Mouse (Mus musculus) heart, embryonic 10.5 days (tissue): ENCODE measurements around the gene Prdm16. TPM values are rescaled to one million over a fixed set of nuclear protein-coding genes. Genes with fewer than 3 reads are reported as not detected.

Source experiments
- DNase-seq: peaks from one replicate; pipeline ENCODE4 v3.0.0-alpha.2; 2017; ENCODE audit warnings: low spot score
- H3K27ac ChIP-seq: fragments of 300-500 bp; sonication (generic); 2 replicates; pipeline ENCODE4 v1.5.1; 2016; ENCODE audit warnings: mild to moderate bottlenecking
- H3K27me3 ChIP-seq: fragments of 300-500 bp; sonication (generic); 2 replicates; pipeline ENCODE4 v1.6.1; 2016; ENCODE audit warnings: mild to moderate bottlenecking; ENCODE audit not compliant: poor library complexity, insufficient read depth, severe bottlenecking
- H3K36me3 ChIP-seq: fragments of 300-500 bp; sonication (generic); 2 replicates; pipeline ENCODE4 v1.6.1; 2016; ENCODE audit warnings: mild to moderate bottlenecking, moderate library complexity
- H3K4me1 ChIP-seq: fragments of 300-500 bp; sonication (generic); 2 replicates; pipeline ENCODE4 v1.6.1; 2016; ENCODE audit warnings: mild to moderate bottlenecking
- H3K4me3 ChIP-seq: fragments of 300-500 bp; sonication (generic); 2 replicates; pipeline ENCODE4 v1.5.1; 2016; ENCODE audit warnings: mild to moderate bottlenecking, moderate library complexity
- H3K9me3 ChIP-seq: fragments of 300-500 bp; sonication (generic); 2 replicates; pipeline ENCODE4 v1.6.1; 2016; ENCODE audit warnings: mild to moderate bottlenecking, moderate library complexity
- WGBS: fragments of 180-500 bp; shearing (Covaris S2); methylation state at CpG from one replicate; pipeline ENCODE4 v1.1.7; 2016; 5-methylcytosine and 5-hydroxymethylcytosine counted together
- polyA plus RNA-seq: library from polyadenylated mRNA; unstranded; fragments of >200 nt; fragmentation: Nextera tagmentation; extraction: Ambion mirVana; gene quantifications from 2 replicates; pipeline ENCODE4 v1.2.1, GENCODE M21; 2016

Gene Prdm16
- polyA plus RNA-seq, 1 experiment from 2014 or later: 13.9 TPM

GRCm38 (mm10) chr4:154536110-154536509 is 100.6 kb downstream of the Prdm16 start:
- Histone ChIP-seq H3K4me1 (peaks cover 53% of the 10 kb centered on the region), H3K36me3 (no peaks in the 10 kb centered on the region), H3K27ac (no peak overlapping the region), H3K9me3 (no peaks in the 10 kb centered on the region), H3K27me3 (0 out of 2 replicates have a peak, but pooled peaks cover 3% of the 10 kb centered on the region), H3K4me3 (no peak overlapping the region)
- DNase-seq: no peak
- 72% methylated on average over 5 of the region's 5 CpGs for WGBS

DNA sequence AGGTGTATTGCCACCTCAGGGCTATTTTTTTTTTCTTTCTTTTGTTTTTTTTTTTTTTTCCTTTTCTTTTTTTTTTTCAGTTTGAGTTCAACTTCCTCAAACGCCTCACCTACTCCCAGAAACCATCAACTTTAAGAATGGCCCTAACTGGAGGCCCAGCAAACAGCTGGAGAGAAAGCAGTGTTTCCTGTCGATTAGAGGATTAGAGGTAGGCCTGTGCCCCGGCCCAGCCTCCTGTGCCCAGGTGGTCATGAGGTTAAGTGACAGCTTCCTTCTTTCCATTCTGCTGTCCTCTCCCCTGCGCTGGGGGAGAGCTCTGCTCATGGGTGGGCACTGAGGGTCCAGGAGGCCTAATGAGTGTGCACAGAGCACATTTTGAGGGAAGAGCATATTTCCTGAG is 105.3 kb downstream of the Prdm16 start:
- peaks cover 22% of the 10 kb centered on the region; the same call in 1 of the 2 replicates for H3K27me3 ChIP-seq
- H3K4me3 ChIP-seq: no peak overlapping the region
- H3K4me1 ChIP-seq: peaks cover 76% of the 10 kb centered on the region
- H3K27ac ChIP-seq: no peak overlapping the region
- H3K9me3 ChIP-seq: no peaks in the 10 kb centered on the region
- WGBS: 51% methylated on average over 4 of the region's 4 CpGs
- no peaks in the 10 kb centered on the region for H3K36me3 ChIP-seq
- DNase-seq: no peak

GRCm38 (mm10) chr4:154530336-154530735 is 106.3 kb downstream of the Prdm16 start:
- H3K4me1 ChIP-seq: peaks cover 68% of the 10 kb centered on the region
- H3K4me3 ChIP-seq: no peak overlapping the region
- H3K27ac ChIP-seq: 0 out of 2 replicates have a peak overlapping the region, but pooled peaks have one; percentile 7
- H3K36me3 ChIP-seq: no peaks in the 10 kb centered on the region
- H3K27me3 ChIP-seq: peaks cover 22% of the 10 kb centered on the region; the same call in 1 of the 2 replicates
- 64% methylated on average over 7 of the region's 7 CpGs for WGBS
- H3K9me3 ChIP-seq: no peaks in the 10 kb centered on the region
- DNase-seq: no peak

DNA sequence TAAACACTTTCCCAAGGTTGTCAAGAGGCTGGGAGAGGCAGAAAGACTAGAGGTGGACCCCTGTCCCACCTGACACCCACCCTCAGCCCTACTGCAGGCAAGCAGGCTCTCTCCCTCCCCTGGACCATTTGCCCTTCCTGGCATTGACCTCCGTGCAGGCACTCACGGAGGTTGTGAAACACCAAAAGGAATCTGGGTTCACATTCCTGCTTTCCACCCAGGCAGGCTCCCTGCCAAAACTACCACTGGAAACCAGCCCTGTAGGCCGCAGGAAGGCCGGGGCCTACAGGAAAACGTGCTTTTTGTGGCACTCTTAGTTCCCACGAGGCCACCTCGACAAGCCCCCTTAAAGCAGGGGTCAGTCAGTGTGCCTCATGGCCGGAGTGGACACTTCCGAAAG is 109.2 kb downstream of the Prdm16 start:
- no peak for DNase-seq
- WGBS: 54% methylated on average over 9 of the region's 9 CpGs
- H3K36me3 ChIP-seq: no peaks in the 10 kb centered on the region
- peaks cover 80% of the 10 kb centered on the region for H3K4me1 ChIP-seq
- peak overlapping the region; percentile 77; the same call in 1 of the 2 replicates for H3K27ac ChIP-seq
- peaks cover 36% of the 10 kb centered on the region for H3K27me3 ChIP-seq
- no peaks in the 10 kb centered on the region for H3K9me3 ChIP-seq
- H3K4me3 ChIP-seq: no peak overlapping the region

DNA sequence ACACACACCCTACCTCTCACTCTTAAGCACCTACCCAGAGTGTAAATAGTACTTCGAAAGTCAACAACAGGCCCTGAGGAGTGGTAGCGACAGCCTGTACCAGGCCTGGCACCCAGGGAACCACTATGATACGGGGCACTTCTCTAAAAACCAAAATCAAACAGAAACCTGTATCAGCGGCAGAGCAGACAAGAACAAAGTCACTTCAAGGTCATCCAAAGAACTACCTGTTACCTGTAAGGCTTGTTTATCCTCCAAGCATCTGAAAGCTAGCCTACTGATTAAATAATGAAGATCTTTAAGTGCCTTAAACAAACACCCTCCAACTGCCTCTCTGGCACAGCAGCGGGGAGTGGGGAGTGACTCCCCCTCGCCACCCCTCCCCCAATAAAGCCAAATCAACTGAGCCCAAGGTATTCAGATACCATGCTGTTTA is 110.3 kb downstream of the Prdm16 start:
- no peaks in the 10 kb centered on the region for H3K36me3 ChIP-seq
- H3K4me3 ChIP-seq: no peak overlapping the region
- no peak for DNase-seq
- peaks cover 46% of the 10 kb centered on the region for H3K27me3 ChIP-seq
- no peaks in the 10 kb centered on the region for H3K9me3 ChIP-seq
- 77% methylated on average over 6 of the region's 6 CpGs for WGBS
- peaks cover 79% of the 10 kb centered on the region for H3K4me1 ChIP-seq
- no peak overlapping the region for H3K27ac ChIP-seq

- Histone ChIP-seq H3K27ac (0 out of 2 replicates have a peak overlapping the region, but pooled peaks have one; percentile 10), H3K27me3 (peaks cover 53% of the 10 kb centered on the region), H3K4me1 (peaks cover 81% of the 10 kb centered on the region), H3K36me3 (no peaks in the 10 kb centered on the region), H3K4me3 (no peak overlapping the region), H3K9me3 (no peaks in the 10 kb centered on the region)
- 58% methylated on average over 17 of the region's 17 CpGs for WGBS
- no peak for DNase-seq
Observed at GRCm38 (mm10) chr4:154523898-154524297, 112.8 kb downstream of the Prdm16 start.

DNA sequence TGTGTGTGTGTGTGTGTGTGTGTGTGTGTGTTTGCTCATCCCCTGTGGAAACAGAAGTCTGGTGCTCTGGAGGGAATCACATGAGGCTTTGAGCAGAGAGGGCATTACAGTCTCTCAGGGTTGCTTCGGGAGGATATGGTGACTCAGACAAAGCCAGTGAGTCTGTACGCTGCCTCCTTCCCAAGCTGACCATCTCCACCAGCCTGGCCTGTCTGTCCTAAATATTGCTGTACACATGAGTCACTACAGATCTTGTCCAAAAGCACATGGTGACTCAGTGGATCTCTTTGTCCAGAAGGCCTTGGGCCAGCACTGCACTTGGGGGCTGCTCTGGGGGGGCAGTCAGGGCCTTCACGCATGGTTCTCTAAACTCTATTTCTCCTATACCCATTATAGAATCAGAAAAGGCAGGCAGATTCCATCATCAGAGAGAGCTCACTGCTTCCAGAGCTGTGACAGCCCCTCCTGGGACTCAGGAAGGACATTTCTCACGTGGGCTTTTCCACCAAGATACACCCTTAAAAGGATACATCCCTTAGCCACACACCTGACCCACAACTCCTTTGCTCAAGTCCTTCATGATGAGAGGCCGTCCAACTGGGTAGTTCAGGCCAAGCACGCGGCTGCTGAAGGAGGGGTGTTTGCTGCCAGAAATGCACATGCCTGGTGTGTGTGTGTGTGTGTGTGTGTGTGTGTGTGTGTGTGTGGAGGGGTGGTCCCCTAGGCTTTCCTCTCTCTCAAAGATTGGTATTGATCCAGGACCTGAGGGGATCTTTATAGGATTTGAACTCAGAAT is 114.6 kb downstream of the Prdm16 start:
- Histone ChIP-seq H3K9me3 (no peaks in the 10 kb centered on the region), H3K36me3 (no peaks in the 10 kb centered on the region), H3K27me3 (peaks cover 49% of the 10 kb centered on the region), H3K27ac (peak overlapping the region; percentile 53; the same call in 1 of the 2 replicates), H3K4me1 (peaks cover 80% of the 10 kb centered on the region), H3K4me3 (no peak overlapping the region)
- DNase-seq: no peak
- WGBS: 79% methylated on average over 7 of the region's 7 CpGs

DNA sequence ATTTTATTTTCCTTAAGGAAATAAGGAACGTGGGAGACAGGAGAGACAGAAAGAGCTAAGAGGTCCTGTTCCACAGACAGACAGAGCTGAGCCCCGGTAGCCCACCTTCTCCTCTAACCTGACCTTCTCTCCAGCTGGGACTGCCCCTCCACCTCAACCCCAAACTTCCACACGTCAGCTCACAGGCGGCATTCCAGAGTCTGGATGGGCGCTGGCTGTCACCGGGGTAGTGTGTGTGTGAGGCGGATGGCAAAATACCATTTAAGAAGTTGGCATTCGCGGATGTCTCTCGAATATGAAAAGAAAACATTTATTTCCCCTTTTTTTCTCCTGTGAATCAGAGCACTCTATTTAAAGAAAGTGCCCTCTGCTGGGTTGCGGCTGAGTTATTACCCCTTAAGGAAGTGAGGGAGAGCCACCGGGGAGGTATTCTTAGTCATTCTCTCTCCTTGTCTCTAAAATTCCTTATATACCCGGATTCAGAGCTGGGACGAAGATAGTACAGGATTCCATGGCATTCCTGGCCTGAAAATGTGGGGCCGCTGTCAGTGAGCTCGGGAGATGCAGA is 117.1 kb downstream of the Prdm16 start:
- no peak overlapping the region for H3K4me3 ChIP-seq
- DNase-seq: no peak
- 50% methylated on average over 16 of the region's 16 CpGs for WGBS
- H3K27me3 ChIP-seq: peaks cover 52% of the 10 kb centered on the region
- peaks cover 91% of the 10 kb centered on the region for H3K4me1 ChIP-seq
- no peaks in the 10 kb centered on the region for H3K36me3 ChIP-seq
- H3K9me3 ChIP-seq: no peaks in the 10 kb centered on the region
- H3K27ac ChIP-seq: peak overlapping the region; percentile 82

DNA sequence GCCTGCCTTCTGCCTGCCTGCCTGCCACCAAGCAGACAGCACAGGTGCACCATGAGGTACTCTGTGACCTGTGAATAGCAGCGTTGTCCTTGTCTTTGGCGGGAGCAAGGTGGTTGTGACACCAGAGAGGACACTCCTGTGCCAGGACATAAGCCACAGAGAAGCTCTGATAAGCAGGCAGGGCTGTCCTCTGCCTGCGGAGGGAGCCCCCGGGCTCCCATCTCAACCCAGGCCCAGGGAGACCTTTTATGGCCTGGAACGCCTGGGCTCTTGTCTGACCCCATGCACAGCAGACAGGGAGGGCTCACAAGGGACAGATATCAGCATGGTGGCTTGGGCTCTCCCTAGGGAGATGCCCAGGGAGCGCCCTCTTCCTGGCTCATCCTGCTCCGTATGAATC is 118.7 kb downstream of the Prdm16 start:
- peak overlapping the region; percentile 82 for H3K27ac ChIP-seq
- no peak for DNase-seq
- no peaks in the 10 kb centered on the region for H3K9me3 ChIP-seq
- H3K4me1 ChIP-seq: peaks cover 87% of the 10 kb centered on the region
- H3K4me3 ChIP-seq: no peak overlapping the region
- WGBS: 56% methylated on average over 7 of the region's 7 CpGs
- H3K27me3 ChIP-seq: peaks cover 51% of the 10 kb centered on the region
- H3K36me3 ChIP-seq: no peaks in the 10 kb centered on the region

- Histone ChIP-seq H3K27me3 (peaks cover 40% of the 10 kb centered on the region), H3K36me3 (no peaks in the 10 kb centered on the region), H3K9me3 (no peaks in the 10 kb centered on the region), H3K27ac (peak overlapping the region; percentile 75), H3K4me3 (no peak overlapping the region), H3K4me1 (peaks cover 89% of the 10 kb centered on the region)
- 17% methylated on average over 8 of the region's 8 CpGs for WGBS
- no peak for DNase-seq
Observed at GRCm38 (mm10) chr4:154516470-154516869, 120.2 kb downstream of the Prdm16 start.

- no peaks in the 10 kb centered on the region for H3K9me3 ChIP-seq
- no peaks in the 10 kb centered on the region for H3K36me3 ChIP-seq
- 56% methylated on average over 2 of the region's 2 CpGs for WGBS
- peaks cover 89% of the 10 kb centered on the region for H3K4me1 ChIP-seq
- H3K4me3 ChIP-seq: no peak overlapping the region
- no peak for DNase-seq
- H3K27me3 ChIP-seq: peaks cover 48% of the 10 kb centered on the region
- H3K27ac ChIP-seq: peak overlapping the region; percentile 42; the same call in 1 of the 2 replicates
Observed at GRCm38 (mm10) chr4:154513664-154514063, 123.0 kb downstream of the Prdm16 start.

DNA sequence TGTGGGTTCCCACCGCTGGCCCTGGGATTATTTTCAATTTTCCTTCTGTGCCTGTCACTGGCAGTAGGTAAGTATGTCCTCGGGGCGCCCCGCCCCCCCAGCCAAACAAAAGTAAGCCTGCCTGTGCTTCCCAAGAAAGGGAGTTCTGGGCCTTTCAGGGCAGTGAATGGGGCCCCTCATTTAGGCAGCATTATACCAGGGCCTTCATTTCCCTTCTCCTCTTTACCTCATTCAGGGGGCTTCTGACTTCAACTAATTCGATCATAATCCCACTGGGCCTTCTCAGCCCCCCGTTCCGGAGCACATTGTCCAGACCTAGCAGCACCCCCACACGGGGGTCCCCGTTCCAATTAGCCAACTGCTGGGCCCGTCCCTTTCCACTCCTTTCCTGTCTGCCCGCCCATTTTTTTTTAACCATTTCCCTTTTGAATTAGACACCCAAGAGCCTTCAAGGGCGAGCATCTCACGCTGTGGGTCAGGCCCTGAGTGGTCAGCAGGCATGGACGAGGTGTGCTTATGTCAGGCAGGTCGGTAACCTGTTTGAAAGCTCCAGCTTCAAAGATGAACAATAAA is 124.1 kb downstream of the Prdm16 start:
- Histone ChIP-seq H3K27ac (peak overlapping the region; percentile 37; the same call in 1 of the 2 replicates), H3K9me3 (no peaks in the 10 kb centered on the region), H3K27me3 (peaks cover 44% of the 10 kb centered on the region), H3K36me3 (no peaks in the 10 kb centered on the region), H3K4me3 (no peak overlapping the region), H3K4me1 (peaks cover 86% of the 10 kb centered on the region)
- WGBS: 64% methylated on average over 15 of the region's 15 CpGs
- no peak for DNase-seq

DNA sequence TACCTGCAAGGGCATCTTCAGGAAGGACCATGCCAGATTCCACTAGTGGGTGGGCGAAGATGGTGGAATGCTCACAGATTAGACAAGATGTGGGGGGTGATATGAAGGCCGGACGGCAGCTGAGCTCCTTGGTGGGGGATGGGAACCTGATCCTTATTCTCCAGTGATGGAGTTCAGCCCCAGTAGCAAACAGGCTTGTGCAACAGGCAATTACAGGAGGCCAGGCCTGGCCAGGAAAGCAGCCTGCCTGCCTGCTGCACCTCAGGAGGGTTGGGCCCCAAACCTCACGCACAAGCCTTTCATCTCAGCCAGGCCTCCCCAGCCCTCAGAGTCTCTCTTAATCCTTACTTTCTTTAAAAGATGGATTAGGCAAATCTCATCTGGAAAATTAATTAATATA is 124.9 kb downstream of the Prdm16 start:
- Histone ChIP-seq H3K27me3 (peaks cover 50% of the 10 kb centered on the region), H3K4me3 (no peak overlapping the region), H3K4me1 (peaks cover 87% of the 10 kb centered on the region), H3K9me3 (no peaks in the 10 kb centered on the region), H3K27ac (0 out of 2 replicates have a peak overlapping the region, but pooled peaks have one; percentile 47), H3K36me3 (no peaks in the 10 kb centered on the region)
- WGBS: 35% methylated on average over 4 of the region's 4 CpGs
- no peak for DNase-seq
